Mouse (Mus musculus) spleen, adult 2 months (tissue): Measurements from ENCODE around the gene Garnl3.

Experiments
- CTCF ChIP-seq: fragments of 200-500 bp; IDR thresholded peaks from 2 replicates; pipeline ENCODE4 v1.5.1; 2011; ENCODE audit warnings: mild to moderate bottlenecking, inconsistent platforms; ENCODE audit not compliant: insufficient read depth, insufficient read length, insufficient replicate concordance; ENCODE audit errors: extremely low read depth
- POLR2A ChIP-seq: fragments of 200-500 bp; IDR thresholded peaks from 2 replicates; pipeline ENCODE4 v1.6.1; 2011; ENCODE audit warnings: low read depth, low read length, inconsistent platforms

DNA sequence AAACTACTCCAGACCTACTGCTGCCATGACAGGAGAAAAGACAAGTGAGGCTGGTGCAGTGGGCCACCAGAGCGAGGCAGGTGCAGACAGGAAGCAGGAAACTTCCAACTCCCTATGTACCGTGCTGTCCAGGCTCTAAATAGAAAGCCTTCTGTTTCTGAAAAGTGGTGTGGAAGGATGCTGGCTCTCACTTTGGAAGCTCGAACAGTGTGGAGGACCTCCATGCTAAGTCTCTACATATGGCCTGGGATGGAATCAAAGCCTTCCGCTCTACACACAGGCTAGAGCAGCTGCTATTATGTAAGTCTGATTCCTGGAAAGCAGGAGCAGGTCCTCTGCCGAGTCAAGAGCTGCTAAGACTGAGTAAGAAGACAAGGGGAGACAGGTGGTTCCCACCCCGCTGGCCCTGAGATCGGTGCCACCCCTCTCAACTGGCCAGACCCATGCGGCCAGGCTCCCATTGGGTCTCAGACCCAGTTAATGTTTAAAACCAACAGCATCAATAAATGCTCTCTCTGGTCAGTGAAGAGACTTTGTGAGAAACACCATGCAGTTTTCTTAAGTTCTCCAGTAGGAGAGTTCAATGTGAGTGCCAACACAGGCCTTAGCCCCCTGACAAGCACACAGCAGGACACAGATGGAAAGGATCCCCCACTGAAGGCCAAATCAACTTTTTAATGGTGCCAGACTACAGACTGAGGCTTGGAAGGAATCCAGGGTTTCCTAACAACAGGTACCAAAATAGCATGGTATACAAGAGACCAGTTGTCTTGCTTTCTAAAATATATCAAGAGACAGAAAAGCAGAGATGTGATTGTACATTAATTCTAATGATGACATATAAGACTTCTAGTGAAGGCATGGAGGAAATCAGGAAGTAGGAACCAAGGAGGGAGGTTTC, 40.6 kb downstream of the Garnl3 start:
- TF ChIP-seq CTCF (no peak), POLR2A (no peak)
